Mouse (Mus musculus): Measurements from ENCODE around the gene Jam3. TPM values are rescaled to one million over a fixed set of nuclear protein-coding genes. Genes with fewer than 3 reads are reported as not detected.

The Jam3 gene
- polyA plus RNA-seq, 1 experiment from 2014 or later, result 62.4 TPM

- DNase-seq (no peak), ATAC-seq (ENCODE audit: low FRiP score, low TSS enrichment) (no peak)
- H3K9ac ChIP-seq (replicated peaks; ENCODE audit: low read length), result no peak overlapping the region
- no peak overlapping the region for H3K4me3 ChIP-seq (replicated peaks; ENCODE audit: low read depth, low read length)
- H3K27me3 ChIP-seq (ENCODE audit: control insufficient read depth, insufficient read depth, low read length), result no peaks in the 10 kb centered on the region
- 92% methylated on average over 10 of the region's 10 CpGs for WGBS
- H3K4me1 ChIP-seq (ENCODE audit: control insufficient read depth, insufficient read depth, low read length), result no peaks in the 10 kb centered on the region
- H3K9me3 ChIP-seq (ENCODE audit: control insufficient read depth, low read length), result no peaks in the 10 kb centered on the region
- no peak overlapping the region for H3K27ac ChIP-seq (replicated peaks; ENCODE audit: low read depth, low read length)
- no peak overlapping the region for H3K4me2 ChIP-seq (ENCODE audit: low read length)
- H3K36me3 ChIP-seq (ENCODE audit: control insufficient read depth, insufficient read depth, low read length), result peaks cover 10% of the 10 kb centered on the region
Measured at GRCm38 (mm10) chr9:27140432-27141065, 14.7 kb downstream of the Jam3 start.

GRCm38 (mm10) chr9:27136651-27137050 lies 18.6 kb downstream of the Jam3 start:
- H3K9ac ChIP-seq (replicated peaks; ENCODE audit: low read length), result no peak overlapping the region
- H3K4me3 ChIP-seq (replicated peaks; ENCODE audit: low read depth, low read length), result no peak overlapping the region
- DNase-seq (no peak), ATAC-seq (ENCODE audit: low FRiP score, low TSS enrichment) (no peak)
- no peaks in the 10 kb centered on the region for H3K9me3 ChIP-seq (ENCODE audit: control insufficient read depth, low read length)
- WGBS, result 89% methylated on average over 8 of the region's 8 CpGs
- H3K27ac ChIP-seq (replicated peaks; ENCODE audit: low read depth, low read length), result no peak overlapping the region
- no peak overlapping the region for H3K4me2 ChIP-seq (ENCODE audit: low read length)
- no peaks in the 10 kb centered on the region for H3K4me1 ChIP-seq (ENCODE audit: control insufficient read depth, insufficient read depth, low read length)
- H3K27me3 ChIP-seq (ENCODE audit: control insufficient read depth, insufficient read depth, low read length), result no peaks in the 10 kb centered on the region
- peaks cover 3% of the 10 kb centered on the region for H3K36me3 ChIP-seq (ENCODE audit: control insufficient read depth, insufficient read depth, low read length)

GRCm38 (mm10) chr9:27135372-27135771 lies 19.8 kb downstream of the Jam3 start:
- Histone ChIP-seq H3K36me3 (ENCODE audit: control insufficient read depth, insufficient read depth, low read length) (no peaks in the 10 kb centered on the region), H3K4me1 (ENCODE audit: control insufficient read depth, insufficient read depth, low read length) (no peaks in the 10 kb centered on the region), H3K27ac (replicated peaks; ENCODE audit: low read depth, low read length) (no peak overlapping the region), H3K9ac (replicated peaks; ENCODE audit: low read length) (no peak overlapping the region), H3K4me2 (ENCODE audit: low read length) (no peak overlapping the region), H3K27me3 (ENCODE audit: control insufficient read depth, insufficient read depth, low read length) (no peaks in the 10 kb centered on the region), H3K9me3 (ENCODE audit: control insufficient read depth, low read length) (no peaks in the 10 kb centered on the region), H3K4me3 (replicated peaks; ENCODE audit: low read depth, low read length) (no peak overlapping the region)
- DNase-seq (no peak), ATAC-seq (ENCODE audit: low FRiP score, low TSS enrichment) (no peak)
- WGBS, result 93% methylated on average over 7 of the region's 7 CpGs

- Histone ChIP-seq H3K27me3 (ENCODE audit: control insufficient read depth, insufficient read depth, low read length) (no peaks in the 10 kb centered on the region), H3K4me1 (ENCODE audit: control insufficient read depth, insufficient read depth, low read length) (no peaks in the 10 kb centered on the region), H3K36me3 (ENCODE audit: control insufficient read depth, insufficient read depth, low read length) (no peaks in the 10 kb centered on the region), H3K27ac (replicated peaks; ENCODE audit: low read depth, low read length) (no peak overlapping the region), H3K4me3 (replicated peaks; ENCODE audit: low read depth, low read length) (no peak overlapping the region), H3K4me2 (ENCODE audit: low read length) (no peak overlapping the region), H3K9ac (replicated peaks; ENCODE audit: low read length) (no peak overlapping the region), H3K9me3 (ENCODE audit: control insufficient read depth, low read length) (no peaks in the 10 kb centered on the region)
- peak; percentile 79 for DNase-seq
- no peak for ATAC-seq (ENCODE audit: low FRiP score, low TSS enrichment)
- WGBS, result 83% methylated on average over 1 of the region's 1 CpGs
Measured at GRCm38 (mm10) chr9:27134410-27134809, 20.8 kb downstream of the Jam3 start.

- Histone ChIP-seq H3K4me1 (ENCODE audit: control insufficient read depth, insufficient read depth, low read length) (no peaks in the 10 kb centered on the region), H3K27me3 (ENCODE audit: control insufficient read depth, insufficient read depth, low read length) (no peaks in the 10 kb centered on the region), H3K36me3 (ENCODE audit: control insufficient read depth, insufficient read depth, low read length) (no peaks in the 10 kb centered on the region), H3K9ac (replicated peaks; ENCODE audit: low read length) (no peak overlapping the region), H3K4me3 (replicated peaks; ENCODE audit: low read depth, low read length) (no peak overlapping the region), H3K4me2 (ENCODE audit: low read length) (no peak overlapping the region), H3K9me3 (ENCODE audit: control insufficient read depth, low read length) (no peaks in the 10 kb centered on the region), H3K27ac (replicated peaks; ENCODE audit: low read depth, low read length) (no peak overlapping the region)
- DNase-seq (no peak), ATAC-seq (ENCODE audit: low FRiP score, low TSS enrichment) (no peak)
- 91% methylated on average over 4 of the region's 4 CpGs for WGBS
Measured at GRCm38 (mm10) chr9:27128629-27129028, 26.6 kb downstream of the Jam3 start.

- Histone ChIP-seq H3K9me3 (ENCODE audit: control insufficient read depth, low read length) (no peaks in the 10 kb centered on the region), H3K4me1 (ENCODE audit: control insufficient read depth, insufficient read depth, low read length) (peaks cover 10% of the 10 kb centered on the region; the same call in 1 of the 2 replicates), H3K4me2 (ENCODE audit: low read length) (no peak overlapping the region), H3K27me3 (ENCODE audit: control insufficient read depth, insufficient read depth, low read length) (no peaks in the 10 kb centered on the region), H3K9ac (replicated peaks; ENCODE audit: low read length) (no peak overlapping the region), H3K4me3 (replicated peaks; ENCODE audit: low read depth, low read length) (no peak overlapping the region), H3K27ac (replicated peaks; ENCODE audit: low read depth, low read length) (no peak overlapping the region), H3K36me3 (ENCODE audit: control insufficient read depth, insufficient read depth, low read length) (no peaks in the 10 kb centered on the region)
- WGBS, result 96% methylated on average over 6 of the region's 6 CpGs
- no peak for DNase-seq
- ATAC-seq (ENCODE audit: low FRiP score, low TSS enrichment), result no peak
Measured at GRCm38 (mm10) chr9:27126543-27126942, 28.7 kb downstream of the Jam3 start.

GRCm38 (mm10) chr9:27125450-27125849 lies 29.8 kb downstream of the Jam3 start:
- Histone ChIP-seq H3K4me2 (ENCODE audit: low read length) (no peak overlapping the region), H3K9ac (replicated peaks; ENCODE audit: low read length) (no peak overlapping the region), H3K4me1 (ENCODE audit: control insufficient read depth, insufficient read depth, low read length) (peaks cover 10% of the 10 kb centered on the region; the same call in 1 of the 2 replicates), H3K27me3 (ENCODE audit: control insufficient read depth, insufficient read depth, low read length) (no peaks in the 10 kb centered on the region), H3K27ac (replicated peaks; ENCODE audit: low read depth, low read length) (no peak overlapping the region), H3K9me3 (ENCODE audit: control insufficient read depth, low read length) (no peaks in the 10 kb centered on the region), H3K36me3 (ENCODE audit: control insufficient read depth, insufficient read depth, low read length) (no peaks in the 10 kb centered on the region), H3K4me3 (replicated peaks; ENCODE audit: low read depth, low read length) (no peak overlapping the region)
- ATAC-seq (ENCODE audit: low FRiP score, low TSS enrichment) (no peak), DNase-seq (no peak)
- WGBS, result 46% methylated on average over 6 of the region's 6 CpGs

- H3K36me3 ChIP-seq (ENCODE audit: control insufficient read depth, insufficient read depth, low read length), result no peaks in the 10 kb centered on the region
- no peak overlapping the region for H3K4me3 ChIP-seq (replicated peaks; ENCODE audit: low read depth, low read length)
- H3K27ac ChIP-seq (replicated peaks; ENCODE audit: low read depth, low read length), result no peak overlapping the region
- WGBS, result 97% methylated on average over 2 of the region's 2 CpGs
- DNase-seq (no peak), ATAC-seq (ENCODE audit: low FRiP score, low TSS enrichment) (no peak)
- no peak overlapping the region for H3K4me2 ChIP-seq (ENCODE audit: low read length)
- H3K4me1 ChIP-seq (ENCODE audit: control insufficient read depth, insufficient read depth, low read length), result peaks cover 10% of the 10 kb centered on the region; the same call in 1 of the 2 replicates
- no peaks in the 10 kb centered on the region for H3K27me3 ChIP-seq (ENCODE audit: control insufficient read depth, insufficient read depth, low read length)
- no peaks in the 10 kb centered on the region for H3K9me3 ChIP-seq (ENCODE audit: control insufficient read depth, low read length)
- H3K9ac ChIP-seq (replicated peaks; ENCODE audit: low read length), result no peak overlapping the region
Measured at GRCm38 (mm10) chr9:27123947-27124346, 31.3 kb downstream of the Jam3 start.

GRCm38 (mm10) chr9:27122963-27123362 lies 32.3 kb downstream of the Jam3 start:
- peak; percentile 31 for DNase-seq
- H3K4me2 ChIP-seq (ENCODE audit: low read length), result 0 out of 2 replicates have a peak overlapping the region, but pooled peaks have one; percentile 11
- ATAC-seq (ENCODE audit: low FRiP score, low TSS enrichment), result no peak
- WGBS, result 32% methylated on average over 4 of the region's 4 CpGs
- no peak overlapping the region for H3K9ac ChIP-seq (replicated peaks; ENCODE audit: low read length)
- H3K9me3 ChIP-seq (ENCODE audit: control insufficient read depth, low read length), result no peaks in the 10 kb centered on the region
- H3K4me1 ChIP-seq (ENCODE audit: control insufficient read depth, insufficient read depth, low read length), result peaks cover 10% of the 10 kb centered on the region; the same call in 1 of the 2 replicates
- no peak overlapping the region for H3K4me3 ChIP-seq (replicated peaks; ENCODE audit: low read depth, low read length)
- no peaks in the 10 kb centered on the region for H3K36me3 ChIP-seq (ENCODE audit: control insufficient read depth, insufficient read depth, low read length)
- no peaks in the 10 kb centered on the region for H3K27me3 ChIP-seq (ENCODE audit: control insufficient read depth, insufficient read depth, low read length)
- peak overlapping the region; percentile 10; the same call in 1 of the 2 replicates for H3K27ac ChIP-seq (replicated peaks; ENCODE audit: low read depth, low read length)

Measured in midbrain, embryonic 14.5 days (tissue).